Mouse (Mus musculus) limb, embryonic 11.5 days (tissue): ENCODE results near the gene Npdc1. TPM values are rescaled to one million over a fixed set of nuclear protein-coding genes. Genes with fewer than 3 reads are reported as not detected.
"Not testable (repeated sequence)": the region's sequence is repeated elsewhere in the genome, so short reads cannot be mapped to it uniquely, and the experiment has no call there.

Source experiments
- ATAC-seq: fragments of 200-750 bp; cut with Nextera tagmentation; 2 replicates; pipeline ENCODE4 v1.8.0; 2017; ENCODE audit warnings: low read depth; ENCODE audit not compliant: insufficient number of reproducible peaks, low FRiP score, low TSS enrichment
- DNase-seq: peaks from one replicate; pipeline ENCODE4 v3.0.0-alpha.2; 2015; ENCODE audit warnings: low spot score
- H3K27ac ChIP-seq: fragments of 300-500 bp; sonication (generic); replicated peaks from 2 replicates; pipeline ENCODE4 v1.5.1; 2014; ENCODE audit warnings: low read depth, mild to moderate bottlenecking, low read length
- H3K27me3 ChIP-seq: fragments of 300-500 bp; sonication (generic); 2 replicates; pipeline ENCODE4 v1.6.1; 2014; ENCODE audit warnings: mild to moderate bottlenecking, low read length, mixed read lengths; ENCODE audit not compliant: control insufficient read depth, insufficient read depth
- H3K36me3 ChIP-seq: fragments of 300-500 bp; sonication (generic); 2 replicates; pipeline ENCODE4 v1.6.1; 2014; ENCODE audit warnings: mild to moderate bottlenecking, low read length, moderate library complexity, mixed read lengths; ENCODE audit not compliant: control insufficient read depth, insufficient read depth
- H3K4me1 ChIP-seq: fragments of 300-500 bp; sonication (generic); 2 replicates; pipeline ENCODE4 v1.6.1; 2014; ENCODE audit warnings: low read length, mixed read lengths; ENCODE audit not compliant: control insufficient read depth, insufficient read depth
- H3K4me2 ChIP-seq: fragments of 300-500 bp; sonication (generic); 2 replicates; pipeline ENCODE4 v1.6.1; 2014; ENCODE audit warnings: low read depth, mild to moderate bottlenecking, moderate library complexity; ENCODE audit not compliant: severe bottlenecking
- H3K4me3 ChIP-seq: fragments of 300-500 bp; sonication (generic); 2 replicates; pipeline ENCODE4 v1.5.1; 2014; ENCODE audit warnings: low read depth, low read length
- H3K9ac ChIP-seq: fragments of 300-500 bp; sonication (generic); 2 replicates; pipeline ENCODE4 v1.6.1; 2014; ENCODE audit warnings: mild to moderate bottlenecking, low read length
- H3K9me3 ChIP-seq: fragments of 300-500 bp; sonication (generic); 2 replicates; pipeline ENCODE4 v1.6.1; 2016; ENCODE audit warnings: low read length; ENCODE audit not compliant: control insufficient read depth
- WGBS: fragments of 180-500 bp; shearing (Covaris S2); extraction: QIAGEN DNeasy Blood & Tissue Kit; methylation state at CpG from one replicate; pipeline ENCODE4 v1.1.7; 2014; 5-methylcytosine and 5-hydroxymethylcytosine counted together
- polyA plus RNA-seq: library from polyadenylated mRNA; unstranded; fragments of >200 nt; fragmentation: Nextera tagmentation; extraction: Ambion mirVana; gene quantifications from 2 replicates; pipeline ENCODE4 v1.2.1, GENCODE M21; 2014

Npdc1 gene
- polyA plus RNA-seq, 1 experiment from 2014 or later: 6.1 TPM

GRCm38 (mm10) chr2:25400764-25401163, 1.6 kb downstream of the Npdc1 start:
- no peak for DNase-seq
- no peak for ATAC-seq
- H3K9me3 ChIP-seq: no peaks in the 10 kb centered on the region
- H3K27me3 ChIP-seq: peaks cover 76% of the 10 kb centered on the region
- H3K27ac ChIP-seq: no peak overlapping the region
- WGBS: 3% methylated on average over 17 of the region's 17 CpGs
- no peak overlapping the region for H3K4me3 ChIP-seq
- H3K4me1 ChIP-seq: peaks cover 5% of the 10 kb centered on the region
- H3K4me2 ChIP-seq: no peak overlapping the region
- H3K9ac ChIP-seq: no peak overlapping the region
- no peaks in the 10 kb centered on the region for H3K36me3 ChIP-seq

- WGBS: under 1% methylated on average over 13 of the region's 13 CpGs
- no peak overlapping the region for H3K9ac ChIP-seq
- H3K9me3 ChIP-seq: no peaks in the 10 kb centered on the region
- peaks cover 5% of the 10 kb centered on the region; the same call in 1 of the 2 replicates for H3K4me1 ChIP-seq
- ATAC-seq (no peak), DNase-seq (peak; percentile 95)
- no peak overlapping the region for H3K27ac ChIP-seq
- peaks cover 61% of the 10 kb centered on the region for H3K27me3 ChIP-seq
- H3K4me2 ChIP-seq: peak overlapping the region; percentile 67
- no peaks in the 10 kb centered on the region for H3K36me3 ChIP-seq
- peak overlapping the region; percentile 40; the same call in 1 of the 2 replicates for H3K4me3 ChIP-seq
These were observed 3.3 kb downstream of the Npdc1 start for GRCm38 (mm10) chr2:25402377-25402971.

GRCm38 (mm10) chr2:25402972-25403601, 3.9 kb downstream of the Npdc1 start:
- Histone ChIP-seq H3K27me3 (peaks cover 59% of the 10 kb centered on the region), H3K4me3 (peak overlapping the region; percentile 40), H3K27ac (no peak overlapping the region), H3K4me1 (peaks cover 5% of the 10 kb centered on the region; the same call in 1 of the 2 replicates), H3K4me2 (peak overlapping the region; percentile 67), H3K36me3 (no peaks in the 10 kb centered on the region), H3K9ac (peak overlapping the region; percentile 35; the same call in 1 of the 2 replicates), H3K9me3 (no peaks in the 10 kb centered on the region)
- DNase-seq (peak; percentile 42), ATAC-seq (no peak)
- WGBS: 2% methylated on average over 54 of the region's 54 CpGs

- H3K9ac ChIP-seq: no peak overlapping the region
- H3K36me3 ChIP-seq: no peaks in the 10 kb centered on the region
- H3K9me3 ChIP-seq: no peaks in the 10 kb centered on the region
- H3K27me3 ChIP-seq: peaks cover 54% of the 10 kb centered on the region
- no peak overlapping the region for H3K4me3 ChIP-seq
- DNase-seq: no peak
- ATAC-seq: no peak
- H3K4me2 ChIP-seq: no peak overlapping the region
- peaks cover 5% of the 10 kb centered on the region; the same call in 1 of the 2 replicates for H3K4me1 ChIP-seq
- no peak overlapping the region for H3K27ac ChIP-seq
- WGBS: 77% methylated on average over 4 of the region's 4 CpGs
These were observed 4.8 kb downstream of the Npdc1 start for GRCm38 (mm10) chr2:25403994-25404393.

- no peak for DNase-seq
- Histone ChIP-seq H3K4me1 (no peaks in the 10 kb centered on the region), H3K27me3 (peaks cover 12% of the 10 kb centered on the region), H3K27ac (no peak overlapping the region), H3K9me3 (no peaks in the 10 kb centered on the region), H3K9ac (no peak overlapping the region), H3K36me3 (no peaks in the 10 kb centered on the region), H3K4me3 (no peak overlapping the region), H3K4me2 (no peak overlapping the region)
- 80% methylated on average over 10 of the region's 10 CpGs for WGBS
- no peak for ATAC-seq
These were observed 9.8 kb downstream of the Npdc1 start for GRCm38 (mm10) chr2:25408908-25409307.

GRCm38 (mm10) chr2:25413436-25413835, 14.3 kb downstream of the Npdc1 start:
- H3K4me3 ChIP-seq, ATAC-seq, H3K27ac ChIP-seq, H3K27me3 ChIP-seq, H3K9me3 ChIP-seq, H3K36me3 ChIP-seq, H3K4me1 ChIP-seq, H3K4me2 ChIP-seq, H3K9ac ChIP-seq, DNase-seq: not testable (repeated sequence)

GRCm38 (mm10) chr2:25417426-25417825, 18.3 kb downstream of the Npdc1 start:
- Histone ChIP-seq H3K9me3 (no peaks in the 10 kb centered on the region), H3K4me1 (no peaks in the 10 kb centered on the region), H3K27me3 (peaks cover under 1% of the 10 kb centered on the region; the same call in 1 of the 2 replicates), H3K4me3 (no peak overlapping the region), H3K9ac (no peak overlapping the region), H3K27ac (no peak overlapping the region), H3K36me3 (no peaks in the 10 kb centered on the region), H3K4me2 (no peak overlapping the region)
- no peak for DNase-seq
- WGBS: 33% methylated on average over 3 of the region's 3 CpGs
- ATAC-seq: no peak

GRCm38 (mm10) chr2:25421896-25422295, 22.7 kb downstream of the Npdc1 start:
- WGBS: 21% methylated on average over 3 of the region's 3 CpGs

More at GRCm38 (mm10) chr2:25421896-25422295, 22.7 kb downstream of the Npdc1 start:
- H3K9ac ChIP-seq: no peak overlapping the region
- no peak overlapping the region for H3K27ac ChIP-seq
- H3K4me1 ChIP-seq: no peaks in the 10 kb centered on the region
- H3K36me3 ChIP-seq: no peaks in the 10 kb centered on the region
- H3K4me3 ChIP-seq: no peak overlapping the region
- ATAC-seq: no peak
- H3K4me2 ChIP-seq: no peak overlapping the region
- H3K9me3 ChIP-seq: no peaks in the 10 kb centered on the region
- H3K27me3 ChIP-seq: peaks cover 26% of the 10 kb centered on the region
- peak; percentile 68 for DNase-seq
